Mouse (Mus musculus) small intestine, adult 2 months (tissue): Measurements from ENCODE around the gene Sgk1. TPM values are rescaled to one million over a fixed set of nuclear protein-coding genes. Genes with fewer than 3 reads are reported as not detected.
A peak's percentile ranks its signal among the peaks of the same experiment; 100 is the strongest.

ENCODE experiments used
- H3K27ac ChIP-seq: fragments of 200-500 bp; 2 replicates; pipeline ENCODE4 v1.5.1; 2012; ENCODE audit warnings: low read depth, low read length, control low read depth, inconsistent platforms; ENCODE audit not compliant: insufficient read depth
- H3K27me3 ChIP-seq: fragments of 200-500 bp; 2 replicates; pipeline ENCODE4 v1.6.1; 2012; ENCODE audit warnings: mild to moderate bottlenecking, moderate library complexity, low read length, inconsistent platforms; ENCODE audit not compliant: control insufficient read depth, insufficient read depth
- H3K36me3 ChIP-seq: fragments of 200-500 bp; 2 replicates; pipeline ENCODE4 v1.6.1; 2012; ENCODE audit warnings: mild to moderate bottlenecking, low read length, control low read depth, inconsistent platforms; ENCODE audit not compliant: control insufficient read depth, insufficient read depth
- H3K4me1 ChIP-seq: fragments of 200-500 bp; 2 replicates; pipeline ENCODE4 v1.6.1; 2012; ENCODE audit warnings: low read length, inconsistent platforms, mixed read lengths; ENCODE audit not compliant: control insufficient read depth, insufficient read depth, insufficient read length
- H3K4me3 ChIP-seq: fragments of 200-500 bp; 2 replicates; pipeline ENCODE4 v1.5.1; 2012; ENCODE audit warnings: low read depth, mild to moderate bottlenecking, control low read depth, inconsistent platforms, low read length, moderate library complexity
- CTCF ChIP-seq: fragments of 200-500 bp; IDR thresholded peaks from 2 replicates; pipeline ENCODE4 v1.5.1; 2012; ENCODE audit warnings: low read depth, mild to moderate bottlenecking, control low read depth, inconsistent platforms, low read length, moderate library complexity, mixed read lengths; ENCODE audit not compliant: insufficient replicate concordance, insufficient read length; ENCODE audit errors: extremely low read depth
- POLR2A ChIP-seq: fragments of 200-500 bp; IDR thresholded peaks from 2 replicates; pipeline ENCODE4 v1.6.1; 2012; ENCODE audit warnings: low read depth, mild to moderate bottlenecking, control low read depth, inconsistent platforms, low read length, moderate library complexity
- WGBS: fragments of 180-500 bp; shearing (Covaris S2); methylation state at CpG from one replicate; pipeline ENCODE4 v1.1.7; 2018; 5-methylcytosine and 5-hydroxymethylcytosine counted together
- polyA plus RNA-seq: library from polyadenylated mRNA; depleted of rRNA; stranded (reverse); fragments of >200 nt; gene quantifications from 2 replicates; pipeline ENCODE4 v1.2.3, GENCODE M21; 2012

Gene Sgk1
- polyA plus RNA-seq, 1 experiment = 44.9 TPM

- TF ChIP-seq POLR2A (no peak), CTCF (no peak)
- WGBS = 90% methylated on average over 2 of the region's 2 CpGs
- Histone ChIP-seq H3K27me3 (no peaks in the 10 kb centered on the region), H3K4me1 (no peaks in the 10 kb centered on the region), H3K36me3 (no peaks in the 10 kb centered on the region), H3K4me3 (no peak overlapping the region), H3K27ac (no peak overlapping the region)
Observed at GRCm38 (mm10) chr10:21868221-21868620, 13.8 kb upstream of the Sgk1 start.

DNA sequence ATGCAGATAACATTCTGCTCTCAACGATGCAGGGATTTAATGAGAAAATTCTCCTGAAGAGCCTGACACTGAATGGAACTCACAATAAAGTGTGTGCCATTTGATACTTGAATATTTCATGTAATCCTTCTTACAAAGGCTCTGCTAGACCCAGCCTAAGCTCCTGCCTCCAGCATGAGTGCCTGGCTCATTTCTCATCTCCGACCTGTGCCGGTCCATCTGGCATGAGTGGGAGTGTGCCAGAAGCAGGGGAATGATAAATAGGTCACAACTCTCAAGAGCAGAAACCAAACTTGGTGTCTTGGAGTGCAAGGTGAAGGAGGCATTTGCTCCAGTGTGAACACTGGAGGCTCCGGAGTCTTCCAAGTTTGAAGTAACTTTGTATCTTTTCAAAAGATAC lies 13.4 kb upstream of the Sgk1 start:
- H3K4me3 ChIP-seq = no peak overlapping the region
- TF ChIP-seq CTCF (no peak), POLR2A (no peak)
- no peaks in the 10 kb centered on the region for H3K4me1 ChIP-seq
- no peaks in the 10 kb centered on the region for H3K27me3 ChIP-seq
- H3K27ac ChIP-seq = no peak overlapping the region
- WGBS = 73% methylated on average over 4 of the region's 4 CpGs
- no peaks in the 10 kb centered on the region for H3K36me3 ChIP-seq

DNA sequence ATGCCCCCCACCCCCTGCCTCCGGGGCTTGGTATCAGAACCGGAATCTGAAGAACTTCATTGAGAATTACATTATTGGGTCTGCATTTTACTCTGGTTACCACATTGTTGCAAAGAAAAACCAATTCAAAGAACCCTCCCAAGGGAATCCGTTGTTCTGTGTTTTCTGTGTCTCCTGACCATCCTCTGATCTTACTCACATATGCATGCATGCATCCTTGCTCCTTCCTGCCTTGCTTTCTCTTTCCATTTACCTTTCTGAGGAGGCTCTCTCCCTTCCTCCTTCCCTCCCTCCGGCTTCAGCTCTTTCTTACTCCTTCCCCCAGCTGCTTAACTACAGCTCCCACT lies 174 bp upstream of the Sgk1 start:
- Histone ChIP-seq H3K27ac (no peak overlapping the region), H3K27me3 (peaks cover 6% of the 10 kb centered on the region), H3K36me3 (no peaks in the 10 kb centered on the region), H3K4me1 (peaks cover 2% of the 10 kb centered on the region), H3K4me3 (peak overlapping the region; percentile 65)
- no peak for TF ChIP-seq CTCF
- no peak for TF ChIP-seq POLR2A
- WGBS = 47% methylated on average over 4 of the region's 4 CpGs

- 26% methylated on average over 12 of the region's 12 CpGs for WGBS
- TF ChIP-seq POLR2A (no peak), CTCF (no peak)
- H3K36me3 ChIP-seq = no peaks in the 10 kb centered on the region
- H3K27ac ChIP-seq = no peak overlapping the region
- H3K27me3 ChIP-seq = peaks cover 6% of the 10 kb centered on the region
- H3K4me1 ChIP-seq = peaks cover 2% of the 10 kb centered on the region
- H3K4me3 ChIP-seq = no peak overlapping the region
Observed at GRCm38 (mm10) chr10:21883587-21883986, 1.6 kb downstream of the Sgk1 start.

DNA sequence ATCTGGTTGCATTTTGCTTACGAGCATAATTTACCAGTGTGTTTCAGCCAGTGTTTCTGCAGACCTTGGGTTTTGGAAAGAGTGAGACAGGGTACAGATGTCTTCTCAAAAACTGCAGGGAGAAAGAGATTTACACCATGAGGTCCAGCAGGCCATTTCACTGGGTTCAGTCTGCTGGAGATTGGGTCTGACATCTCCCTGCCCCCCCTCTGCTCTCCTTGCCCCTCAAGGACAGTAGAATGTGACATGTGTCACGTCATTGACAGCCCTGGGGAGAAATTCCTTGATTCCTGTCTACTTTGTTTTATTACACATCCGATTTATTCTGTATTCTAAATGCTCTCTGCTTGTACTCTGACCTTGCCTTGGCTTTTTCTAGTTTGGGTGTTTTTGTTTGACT lies 2.5 kb downstream of the Sgk1 start:
- Histone ChIP-seq H3K27me3 (peaks cover 6% of the 10 kb centered on the region), H3K36me3 (no peaks in the 10 kb centered on the region), H3K27ac (no peak overlapping the region), H3K4me3 (no peak overlapping the region), H3K4me1 (peaks cover 2% of the 10 kb centered on the region)
- 94% methylated on average over 3 of the region's 3 CpGs for WGBS
- TF ChIP-seq CTCF (no peak), POLR2A (no peak)

DNA sequence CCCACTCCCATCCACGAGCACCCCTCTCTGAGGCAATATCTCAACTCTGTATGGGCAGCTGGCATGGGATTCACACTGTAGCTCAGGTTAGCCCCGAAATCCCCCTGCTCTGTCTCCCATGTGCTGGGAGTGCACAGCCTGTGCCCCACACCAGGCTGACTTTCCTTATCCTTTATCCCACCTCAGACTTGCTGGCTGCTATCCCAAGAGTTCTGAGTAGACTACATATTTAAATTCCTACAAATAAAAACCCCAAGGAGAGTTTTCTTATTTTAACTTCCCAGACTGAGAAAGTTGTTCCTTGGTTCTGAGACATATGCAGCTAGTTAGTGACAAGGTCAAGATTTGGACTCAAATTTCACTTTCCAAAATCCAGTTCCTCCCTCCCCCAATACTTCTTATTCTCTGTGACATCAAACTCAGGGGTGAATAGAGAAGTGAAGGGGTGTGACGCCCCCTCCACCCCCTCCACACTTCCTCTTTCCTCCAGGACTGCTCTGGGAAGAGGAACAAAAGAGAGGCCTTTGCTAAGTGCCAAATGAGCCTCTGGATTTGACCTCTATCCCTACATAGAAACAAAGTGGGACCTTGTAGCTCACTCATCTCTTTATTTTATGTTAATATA lies 7.3 kb downstream of the Sgk1 start:
- H3K27me3 ChIP-seq = no peaks in the 10 kb centered on the region
- no peak for TF ChIP-seq CTCF
- no peak overlapping the region for H3K4me3 ChIP-seq
- no peaks in the 10 kb centered on the region for H3K36me3 ChIP-seq
- no peak overlapping the region for H3K27ac ChIP-seq
- no peaks in the 10 kb centered on the region for H3K4me1 ChIP-seq
- 72% methylated on average over 3 of the region's 3 CpGs for WGBS

DNA sequence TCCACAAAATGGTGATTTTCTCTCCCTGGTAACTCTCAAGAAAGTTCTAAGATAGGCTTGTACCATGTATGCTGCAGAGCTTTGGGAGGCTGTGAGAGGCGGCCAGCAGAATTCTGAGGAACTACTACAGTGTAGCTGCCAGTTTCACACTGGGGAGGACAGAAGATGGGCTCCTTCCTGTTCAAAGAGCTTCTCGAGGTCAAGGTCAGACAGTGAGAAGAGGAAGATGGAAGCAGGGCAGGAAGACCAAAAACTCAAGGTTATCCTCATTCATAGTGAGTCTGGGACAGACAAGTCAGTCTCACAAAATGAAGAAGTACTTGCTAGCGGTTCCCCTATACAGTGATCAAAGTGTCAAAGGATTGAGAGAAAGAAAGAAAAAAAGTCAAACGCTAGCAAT lies 8.3 kb downstream of the Sgk1 start:
- no peak overlapping the region for H3K4me3 ChIP-seq
- H3K4me1 ChIP-seq = no peaks in the 10 kb centered on the region
- no peaks in the 10 kb centered on the region for H3K27me3 ChIP-seq
- no peak overlapping the region for H3K27ac ChIP-seq
- no peak for TF ChIP-seq CTCF
- no peak for TF ChIP-seq POLR2A
- WGBS = 85% methylated on average over 4 of the region's 4 CpGs
- H3K36me3 ChIP-seq = no peaks in the 10 kb centered on the region

- no peaks in the 10 kb centered on the region for H3K36me3 ChIP-seq
- TF ChIP-seq CTCF = no peak
- no peak for TF ChIP-seq POLR2A
- 71% methylated on average over 7 of the region's 7 CpGs for WGBS
- no peak overlapping the region for H3K27ac ChIP-seq
- H3K4me1 ChIP-seq = no peaks in the 10 kb centered on the region
- no peaks in the 10 kb centered on the region for H3K27me3 ChIP-seq
- no peak overlapping the region for H3K4me3 ChIP-seq
Observed at GRCm38 (mm10) chr10:21891442-21891841, 9.5 kb downstream of the Sgk1 start.
